Mouse (Mus musculus) left cerebral cortex, postnatal 36 days (tissue): ENCODE measurements at regions not wholly inside any gene's neighbourhood (a gene's known extent, or its start where the extent isn't known, plus 50 kb on each side); places are given as distances from the start of the nearest gene placed in this dataset.

Experiments
- DNase-seq, 2 experiments: peaks; one replicate each; pipeline ENCODE4 v3.0.0; 2021 to 2022; ENCODE audit warnings: low spot score in 2 of 2, mixed read lengths in 1 of 2
- intact Hi-C: fragments of 180-260 bp; cut with DNase I; formaldehyde crosslinking; loops from one replicate; pipeline ENCODE4 v1.15.1; 2025

DNA sequence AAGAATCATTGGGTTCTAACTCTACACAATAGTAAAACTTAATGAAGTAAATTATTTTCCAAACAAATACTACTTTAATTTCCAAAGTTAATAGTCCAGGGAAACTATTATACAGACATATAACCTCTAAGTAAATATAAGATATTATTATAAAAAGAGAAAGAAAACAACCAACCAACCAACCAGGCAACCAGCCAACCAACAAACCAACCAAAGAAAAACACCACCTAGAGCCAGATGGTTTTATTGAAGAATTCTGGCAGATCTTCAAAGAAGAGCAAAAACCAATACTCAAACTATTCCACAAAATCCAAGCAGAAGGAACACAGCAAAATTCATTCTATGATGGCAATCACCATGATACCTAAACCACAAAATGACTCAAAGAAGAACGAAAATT lies 1418.0 kb upstream of the Pabpc4l start:
- no peak for DNase-seq
- intact Hi-C loops: no loop called here

DNA sequence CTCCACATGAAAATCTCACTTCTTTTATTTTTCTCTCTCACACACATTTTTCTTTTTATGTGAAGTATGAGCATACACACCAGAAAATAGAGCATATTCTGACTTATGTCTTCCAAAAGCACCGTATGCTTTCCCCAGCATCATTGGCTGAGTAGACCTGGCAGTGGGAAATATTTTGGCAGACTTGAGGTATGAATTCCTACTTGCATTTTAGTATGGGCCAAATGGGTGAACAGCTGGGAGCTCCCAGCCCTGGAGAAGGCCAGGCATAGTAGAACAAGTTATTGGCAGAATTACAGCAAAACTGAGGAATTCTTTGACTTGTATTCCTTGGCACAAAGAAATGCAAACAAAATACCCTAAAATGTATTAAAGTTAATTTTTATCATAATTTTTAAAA lies 1415.6 kb upstream of the Pabpc4l start:
- peak; percentile 3 to 4 for DNase-seq
- intact Hi-C loops: no loop called here

DNA sequence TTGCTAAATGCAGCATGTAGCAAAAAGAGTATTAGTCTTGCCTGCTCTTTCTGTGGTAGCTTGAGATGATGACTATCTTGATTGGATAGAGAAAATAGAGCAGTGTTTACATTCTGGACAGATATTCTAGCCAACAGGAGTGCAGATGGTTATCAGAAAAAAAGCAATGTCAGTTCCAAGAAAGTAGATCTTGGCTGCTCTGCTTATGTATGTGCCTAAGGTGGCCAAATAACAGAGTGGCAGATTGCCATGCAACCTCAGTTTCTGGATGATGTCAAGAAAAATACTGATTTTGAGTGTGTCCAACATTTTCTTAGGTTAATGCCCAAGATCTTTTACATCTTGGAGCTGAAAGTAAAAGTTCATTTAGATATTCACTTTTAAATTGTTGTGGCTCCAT lies 1397.6 kb upstream of the Pabpc4l start:
- intact Hi-C loops: no loop called here
- no peak for DNase-seq

DNA sequence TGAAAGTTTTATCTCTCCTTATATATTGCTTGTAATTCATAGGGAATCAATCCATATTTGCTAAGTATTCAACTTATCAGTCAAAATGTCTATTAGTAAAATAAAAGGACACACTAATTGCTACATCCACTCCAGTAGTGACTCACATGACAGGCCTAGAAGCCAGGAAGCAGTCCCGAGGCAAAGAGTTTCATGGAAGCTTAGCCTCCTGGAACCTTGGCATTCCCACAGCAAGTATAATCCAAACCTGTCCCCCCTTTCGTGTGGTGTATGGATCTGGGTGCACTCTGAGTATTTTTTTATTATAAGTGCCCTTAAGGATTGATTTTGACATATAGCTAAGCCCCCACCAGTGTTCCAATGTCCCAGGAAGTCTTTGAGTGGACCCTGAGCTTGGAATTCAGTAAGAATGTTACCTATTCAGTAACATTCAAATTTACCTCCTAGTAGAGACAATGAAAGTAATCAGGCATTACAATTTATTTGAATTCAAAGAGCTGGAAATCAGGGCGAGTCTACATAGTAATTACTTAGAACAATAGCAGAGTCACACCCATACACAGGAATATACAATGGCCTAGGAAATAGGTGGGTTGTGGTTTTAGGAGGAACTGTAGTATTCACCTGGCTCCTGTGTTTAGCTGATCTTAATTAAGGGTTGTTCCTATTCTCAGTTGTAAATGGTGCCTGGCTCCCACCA lies 1388.7 kb upstream of the Pabpc4l start:
- intact Hi-C loops: no loop called here
- DNase-seq: no peak

DNA sequence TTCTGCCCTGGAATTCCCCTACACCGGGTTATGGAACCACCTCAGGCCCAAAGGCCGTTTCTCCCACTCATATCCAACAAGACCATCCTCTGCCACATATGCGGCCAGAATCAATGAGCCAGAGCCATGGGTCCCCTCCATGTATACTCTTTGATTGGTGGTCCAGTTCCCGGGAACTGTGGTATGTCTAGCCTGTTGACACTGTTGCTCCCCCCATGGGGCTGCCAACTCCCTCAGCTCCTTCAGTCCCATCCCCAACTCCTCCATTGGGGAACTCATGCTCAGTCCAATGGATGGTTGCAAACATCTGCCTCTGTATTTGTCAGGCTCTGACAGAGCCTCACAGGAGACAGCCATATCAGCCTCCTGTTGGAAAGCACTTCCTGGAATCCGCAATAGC lies 1370.3 kb upstream of the Pabpc4l start:
- no peak for DNase-seq
- intact Hi-C loops: no loop called here

DNA sequence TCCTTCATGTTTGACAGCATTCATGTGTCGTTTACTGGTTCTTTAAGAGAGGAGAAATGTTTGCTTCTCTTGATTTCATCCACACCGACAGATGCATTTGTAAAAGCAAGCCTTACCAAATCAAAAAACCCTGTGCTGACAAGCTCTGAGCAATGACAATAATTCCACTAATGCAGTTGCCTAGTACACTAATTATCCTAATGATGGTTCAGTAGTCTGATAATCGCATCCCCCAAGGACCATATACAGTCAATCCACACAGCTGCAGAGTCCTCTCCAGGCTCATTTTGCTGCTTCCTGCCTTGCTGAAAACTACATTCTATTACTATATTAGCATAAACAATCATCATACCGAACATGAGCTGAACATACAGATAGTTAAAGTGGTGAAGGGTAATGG lies 1369.5 kb upstream of the Pabpc4l start:
- intact Hi-C loops: no loop called here
- no peak for DNase-seq
